Mouse (Mus musculus) heart, postnatal 0 days (tissue): ENCODE measurements at regions not wholly inside any gene's neighbourhood (a gene's known extent, or its start where the extent isn't known, plus 50 kb on each side); places are given as distances from the start of the nearest gene placed in this dataset. TPM values are rescaled to one million over a fixed set of nuclear protein-coding genes. Genes with fewer than 3 reads are reported as not detected.

Experiments used
- ATAC-seq: fragments of 200-750 bp; cut with Nextera tagmentation; 2 replicates; pipeline ENCODE4 v1.8.0; 2017; ENCODE audit warnings: low read depth, moderate number of reproducible peaks, moderate library complexity; ENCODE audit not compliant: insufficient read depth
- DNase-seq: peaks from one replicate; pipeline ENCODE4 v3.0.0-alpha.2; 2016; ENCODE audit warnings: low spot score
- H3K27ac ChIP-seq: fragments of 300-500 bp; sonication (generic); 2 replicates; pipeline ENCODE4 v1.5.1; 2014; ENCODE audit warnings: low read depth, mild to moderate bottlenecking
- H3K27me3 ChIP-seq: fragments of 300-500 bp; sonication (generic); 2 replicates; pipeline ENCODE4 v1.6.1; 2014; ENCODE audit warnings: low read length, mixed read lengths; ENCODE audit not compliant: control insufficient read depth, insufficient read depth
- H3K36me3 ChIP-seq: fragments of 300-500 bp; sonication (generic); replicated peaks from 2 replicates; pipeline ENCODE4 v1.6.1; 2014; ENCODE audit warnings: low read length, mixed read lengths; ENCODE audit not compliant: control insufficient read depth, insufficient read depth
- H3K4me1 ChIP-seq: fragments of 300-500 bp; sonication (generic); 2 replicates; pipeline ENCODE4 v1.6.1; 2014; ENCODE audit warnings: antibody characterized with exemption; ENCODE audit not compliant: control insufficient read depth, insufficient read depth
- H3K4me2 ChIP-seq: fragments of 300-500 bp; sonication (generic); 2 replicates; pipeline ENCODE4 v1.6.1; 2014; ENCODE audit warnings: low read depth, mild to moderate bottlenecking, low read length, moderate library complexity
- H3K4me3 ChIP-seq: fragments of 300-500 bp; sonication (generic); 2 replicates; pipeline ENCODE4 v1.5.1; 2014; ENCODE audit warnings: low read depth, low read length
- H3K9ac ChIP-seq: fragments of 300-500 bp; sonication (generic); replicated peaks from 2 replicates; pipeline ENCODE4 v1.6.1; 2014; ENCODE audit warnings: low read depth, low read length, mixed read lengths
- H3K9me3 ChIP-seq: fragments of 300-500 bp; sonication (generic); replicated peaks from 2 replicates; pipeline ENCODE4 v1.6.1; 2016; ENCODE audit warnings: low read length; ENCODE audit not compliant: control insufficient read depth
- CTCF ChIP-seq: IDR thresholded peaks from 2 replicates; pipeline ENCODE4 v1.5.1; 2016; ENCODE audit warnings: antibody characterized with exemption, control low read depth, low read depth
- EP300 ChIP-seq: IDR thresholded peaks from 2 replicates; pipeline ENCODE4 v1.6.1; 2016; ENCODE audit warnings: antibody characterized with exemption, low read depth
- WGBS: fragments of 180-500 bp; shearing (Covaris S2); extraction: QIAGEN DNeasy Blood & Tissue Kit; methylation state at CpG from one replicate; pipeline ENCODE4 v1.1.7; 2014; 5-methylcytosine and 5-hydroxymethylcytosine counted together
- microRNA-seq: library from miRNA; unstranded; fragments of <30 nt; microRNA quantifications from one replicate; pipeline ENCODE4, GENCODE M21; 2016

GRCm38 (mm10) chr14:100348336-100349164 is 64.1 kb upstream of the Klf12 start:
- Histone ChIP-seq H3K27me3 (no peaks in the 10 kb centered on the region), H3K4me3 (no peak overlapping the region), H3K4me1 (no peaks in the 10 kb centered on the region), H3K36me3 (no peaks in the 10 kb centered on the region), H3K9ac (no peak overlapping the region), H3K4me2 (no peak overlapping the region), H3K27ac (no peak overlapping the region), H3K9me3 (no peaks in the 10 kb centered on the region)
- TF ChIP-seq CTCF (no peak), EP300 (no peak)
- WGBS: 79% methylated on average over 4 of the region's 4 CpGs
- DNase-seq (no peak), ATAC-seq (no peak)

- Histone ChIP-seq H3K4me3 (no peak overlapping the region), H3K9ac (no peak overlapping the region), H3K4me2 (no peak overlapping the region), H3K27ac (no peak overlapping the region), H3K9me3 (no peaks in the 10 kb centered on the region), H3K4me1 (no peaks in the 10 kb centered on the region), H3K27me3 (no peaks in the 10 kb centered on the region), H3K36me3 (no peaks in the 10 kb centered on the region)
- no peak for TF ChIP-seq EP300
- DNase-seq: no peak
- 86% methylated on average over 4 of the region's 4 CpGs for WGBS
- ATAC-seq: no peak
Observed at GRCm38 (mm10) chr14:100336926-100337325, 52.4 kb upstream of the Klf12 start.

Small RNA genes lying in the stretch of these regions (microRNA-seq; reads per million reads assigned to microRNA genes)
- not detected for gene Gm22401
